Mouse (Mus musculus) brain, embryonic 14.5 days (tissue): ENCODE measurements around the gene Faiml. TPM values are rescaled to one million over a fixed set of nuclear protein-coding genes. Genes with fewer than 3 reads are reported as not detected.

Source experiments
- DNase-seq: peaks from one replicate; pipeline ENCODE4 v3.0.0-alpha.2; 2011; ENCODE audit warnings: low read depth
- CTCF ChIP-seq: fragments of 200-500 bp; IDR thresholded peaks from 2 replicates; pipeline ENCODE4 v1.5.1; 2012; ENCODE audit warnings: inconsistent platforms, mild to moderate bottlenecking, moderate library complexity, borderline replicate concordance; ENCODE audit not compliant: insufficient read depth, insufficient read length; ENCODE audit errors: extremely low read depth
- POLR2A ChIP-seq: fragments of 200-500 bp; IDR thresholded peaks from 2 replicates; pipeline ENCODE4 v1.6.1; 2012; ENCODE audit warnings: mild to moderate bottlenecking, inconsistent platforms, borderline replicate concordance; ENCODE audit not compliant: poor library complexity, insufficient read depth, insufficient read length, severe bottlenecking; ENCODE audit errors: extremely low read depth
- polyA plus RNA-seq: library from polyadenylated mRNA; depleted of rRNA; stranded (reverse); fragments of >200 nt; gene quantifications from 2 replicates; pipeline ENCODE4 v1.2.3, GENCODE M21; 2012; rRNA removed

The Faiml gene
- polyA plus RNA-seq, 1 experiment: not detected

GRCm38 (mm10) chr9:99240571-99240970 is 3.5 kb upstream of the Faiml start:
- TF ChIP-seq POLR2A (no peak), CTCF (no peak)
- no peak for DNase-seq

DNA sequence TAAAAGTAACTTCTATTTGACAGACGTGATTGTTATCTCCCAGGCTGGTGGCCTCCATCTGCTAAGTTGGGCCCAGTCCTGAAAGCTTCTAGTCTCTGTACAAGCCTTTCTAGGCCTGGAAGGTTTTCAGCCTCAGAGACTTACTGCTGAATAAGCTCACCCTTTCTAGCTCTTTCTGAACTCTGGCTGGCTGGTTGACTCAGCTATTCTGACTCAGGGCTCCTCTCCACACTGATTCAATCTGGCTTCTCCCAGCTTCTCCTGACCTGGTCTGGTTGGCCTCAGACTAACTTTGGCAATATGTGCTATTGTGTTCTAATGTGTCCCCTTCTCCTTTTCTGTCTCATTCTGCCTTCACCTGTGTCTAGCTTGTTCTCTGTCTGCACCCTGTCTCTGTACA is 2.2 kb upstream of the Faiml start:
- no peak for DNase-seq
- TF ChIP-seq CTCF (no peak), POLR2A (no peak)

DNA sequence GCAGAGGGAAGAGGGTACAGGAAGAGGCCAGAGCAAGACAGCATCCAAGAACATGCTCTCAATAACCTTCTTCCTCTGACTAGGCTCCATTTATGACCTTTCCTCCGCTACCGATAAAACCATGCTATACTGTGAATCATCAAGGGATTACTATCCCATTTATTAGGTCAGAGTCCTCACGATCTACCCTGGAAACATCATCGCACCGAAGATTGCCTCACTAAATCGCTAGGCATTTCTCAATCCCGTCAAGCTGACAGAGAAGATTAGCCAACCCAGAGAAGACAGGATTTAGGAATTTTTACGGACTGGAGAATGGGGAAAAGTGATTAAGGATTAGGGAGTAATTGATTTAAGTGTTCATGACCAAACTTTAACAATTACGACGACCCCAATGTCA is 1.2 kb upstream of the Faiml start:
- no peak for DNase-seq
- TF ChIP-seq CTCF: no peak
- TF ChIP-seq POLR2A: no peak

- no peak for DNase-seq
- TF ChIP-seq CTCF: no peak
- TF ChIP-seq POLR2A: no peak
Measured at GRCm38 (mm10) chr9:99229450-99229849, 7.6 kb downstream of the Faiml start.

DNA sequence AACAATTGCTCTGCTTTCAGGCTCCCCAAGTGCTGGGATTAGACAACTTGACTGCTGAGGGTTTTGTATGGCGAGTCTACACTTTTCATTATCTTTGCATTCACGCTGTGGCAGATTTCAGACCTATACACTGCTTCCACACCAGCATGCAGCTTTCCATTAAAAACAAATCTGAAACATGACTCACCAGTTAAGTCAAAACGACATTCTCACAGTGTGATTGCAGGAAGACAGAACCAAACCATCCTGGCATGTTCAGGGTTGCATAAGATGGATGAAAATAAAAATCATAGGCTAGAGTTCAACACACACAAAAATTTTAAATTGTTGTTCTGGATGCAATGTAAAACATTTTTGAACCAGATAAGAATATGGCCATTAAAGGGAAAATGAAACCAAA is 12.5 kb downstream of the Faiml start:
- no peak for TF ChIP-seq POLR2A
- TF ChIP-seq CTCF: no peak
- peak; percentile 14 for DNase-seq

GRCm38 (mm10) chr9:99221636-99222035 is 15.4 kb downstream of the Faiml start:
- TF ChIP-seq CTCF: no peak
- TF ChIP-seq POLR2A: no peak
- no peak for DNase-seq

- no peak for TF ChIP-seq CTCF
- no peak for TF ChIP-seq POLR2A
- DNase-seq: peak; percentile 47
Measured at GRCm38 (mm10) chr9:99217999-99218719, 18.9 kb downstream of the Faiml start.

GRCm38 (mm10) chr9:99216182-99216581 is 20.9 kb downstream of the Faiml start:
- TF ChIP-seq CTCF (no peak), POLR2A (no peak)
- no peak for DNase-seq

DNA sequence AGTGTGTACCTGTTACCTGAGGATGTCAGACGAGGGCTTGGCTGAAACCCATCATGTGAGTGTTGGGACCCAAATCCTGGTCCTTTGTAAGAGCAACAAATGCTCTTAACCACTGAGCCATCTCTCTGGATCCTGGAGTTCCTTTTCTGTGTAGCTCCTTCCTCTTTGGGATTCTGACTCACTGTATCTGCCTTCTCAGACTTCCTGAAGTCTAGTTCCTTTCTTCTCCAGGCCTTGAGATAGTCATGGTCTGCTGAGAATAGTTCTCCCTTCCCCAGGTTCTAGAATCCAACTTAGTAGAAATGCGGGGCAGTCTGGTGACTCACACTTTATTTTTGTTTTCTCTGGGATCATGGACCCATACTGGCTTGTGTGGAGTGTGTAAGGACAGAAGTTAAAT is 24.4 kb downstream of the Faiml start:
- no peak for TF ChIP-seq CTCF
- no peak for TF ChIP-seq POLR2A
- DNase-seq: no peak

DNA sequence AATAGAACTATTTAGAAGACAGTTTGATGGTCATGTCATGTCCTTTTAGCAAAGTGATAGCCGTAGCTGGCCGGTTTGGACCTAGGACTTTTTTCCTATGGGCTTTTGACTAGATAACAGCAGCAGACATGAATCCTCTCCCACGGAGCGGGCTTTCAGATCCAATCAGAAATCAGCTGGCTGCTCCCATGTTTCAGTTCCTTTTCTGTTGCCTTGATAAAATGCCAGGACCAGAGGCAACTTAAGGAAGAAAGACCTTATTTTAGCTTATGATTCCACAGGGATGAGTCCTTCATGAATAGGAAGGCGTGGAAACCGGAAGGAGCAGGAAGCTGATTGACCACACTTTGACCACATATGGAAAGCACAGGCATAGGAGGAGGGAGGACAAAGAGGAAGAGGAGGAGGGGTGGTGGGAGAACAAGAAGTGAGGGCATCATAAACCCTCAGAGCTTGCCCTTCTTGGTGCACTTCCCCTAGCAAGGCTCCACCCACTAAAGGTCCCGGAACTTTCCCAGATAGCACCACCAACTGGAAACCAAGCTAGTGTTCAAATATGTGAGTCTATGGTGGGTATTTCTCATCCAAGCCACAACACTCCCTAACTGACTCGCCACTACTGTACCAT is 53.9 kb downstream of the Faiml start:
- TF ChIP-seq CTCF (no peak), POLR2A (no peak)
- no peak for DNase-seq

- DNase-seq: no peak
- no peak for TF ChIP-seq CTCF
- TF ChIP-seq POLR2A: no peak
Measured at GRCm38 (mm10) chr9:99182121-99182520, 54.9 kb downstream of the Faiml start.

DNA sequence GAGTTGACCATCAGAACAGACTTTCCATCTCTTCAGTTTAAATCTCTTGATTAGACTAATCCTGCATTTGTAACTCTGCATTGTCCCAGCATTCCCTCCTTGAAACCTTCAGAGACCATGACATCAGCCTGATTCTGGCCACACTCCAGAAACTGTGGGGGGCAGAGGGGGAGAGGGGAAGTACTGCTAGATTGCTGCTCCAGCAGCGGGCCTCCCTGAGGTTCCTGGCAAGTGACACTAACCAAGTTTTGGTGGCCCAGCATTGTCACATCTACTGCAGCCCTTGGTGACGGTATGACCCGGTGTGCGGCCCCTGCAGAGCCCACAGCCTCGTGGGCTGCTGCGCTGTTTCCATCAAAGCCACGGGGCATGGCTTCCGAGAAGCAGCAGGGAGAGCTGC is 56.8 kb downstream of the Faiml start:
- TF ChIP-seq POLR2A: no peak
- TF ChIP-seq CTCF: no peak
- DNase-seq: peak; percentile 70

Other genes with a start within 250 kb of the Faiml start
- gene Gm1123, start 201.5 kb downstream of the Faiml start, polyA plus RNA-seq: 0.04 and 0.08 TPM in 2 replicates
- gene Pik3cb, start 96.6 kb downstream of the Faiml start, polyA plus RNA-seq: 7.5 and 8.6 TPM in 2 replicates
- 32.7 and 34.0 TPM in 2 replicates for gene Cep70, start 6.1 kb upstream of the Faiml start, polyA plus RNA-seq
- gene Esyt3, start 121.3 kb upstream of the Faiml start, polyA plus RNA-seq: 0.56 and 0.63 TPM in 2 replicates
- gene Mras, start 200.1 kb upstream of the Faiml start, polyA plus RNA-seq: 61.5 and 71.0 TPM in 2 replicates
- 0.25 and 0.56 TPM in 2 replicates for gene Nme9, start 214.2 kb upstream of the Faiml start, polyA plus RNA-seq